Mouse (Mus musculus) midbrain, embryonic 15.5 days (tissue): ENCODE data around the gene Chrd. TPM values are rescaled to one million over a fixed set of nuclear protein-coding genes. Genes with fewer than 3 reads are reported as not detected.

Experiments
- ATAC-seq: fragments of 200-750 bp; cut with Nextera tagmentation; replicated peaks from 2 replicates; pipeline ENCODE4 v1.8.0; 2017; ENCODE audit warnings: moderate TSS enrichment
- H3K27ac ChIP-seq: fragments of 300-500 bp; sonication (generic); 2 replicates; pipeline ENCODE4 v1.5.1; 2015; ENCODE audit warnings: mild to moderate bottlenecking, inconsistent platforms
- H3K27me3 ChIP-seq: fragments of 300-500 bp; sonication (generic); replicated peaks from 2 replicates; pipeline ENCODE4 v1.6.1; 2015; ENCODE audit warnings: inconsistent platforms
- H3K36me3 ChIP-seq: fragments of 300-500 bp; sonication (generic); replicated peaks from 2 replicates; pipeline ENCODE4 v1.6.1; 2015; ENCODE audit warnings: inconsistent platforms
- H3K4me1 ChIP-seq: fragments of 300-500 bp; sonication (generic); 2 replicates; pipeline ENCODE4 v1.6.1; 2015; ENCODE audit warnings: inconsistent platforms
- H3K4me2 ChIP-seq: fragments of 300-500 bp; sonication (generic); 2 replicates; pipeline ENCODE4 v1.6.1; 2015; ENCODE audit warnings: inconsistent platforms, mild to moderate bottlenecking, moderate library complexity
- H3K4me3 ChIP-seq: fragments of 300-500 bp; sonication (generic); 2 replicates; pipeline ENCODE4 v1.5.1; 2015; ENCODE audit warnings: mild to moderate bottlenecking, inconsistent platforms
- H3K9ac ChIP-seq: fragments of 300-500 bp; sonication (generic); 2 replicates; pipeline ENCODE4 v1.6.1; 2015; ENCODE audit warnings: mild to moderate bottlenecking, inconsistent platforms
- H3K9me3 ChIP-seq: fragments of 300-500 bp; sonication (generic); 2 replicates; pipeline ENCODE4 v1.6.1; 2016; ENCODE audit warnings: inconsistent platforms
- WGBS: fragments of 180-500 bp; shearing (Covaris S2); methylation state at CpG from one replicate; pipeline ENCODE4 v1.1.7; 2015; ENCODE audit warnings: mixed read lengths; 5-methylcytosine and 5-hydroxymethylcytosine counted together
- polyA plus RNA-seq: library from polyadenylated mRNA; unstranded; fragments of >200 nt; fragmentation: Nextera tagmentation; extraction: Ambion mirVana; gene quantifications from 2 replicates; pipeline ENCODE4 v1.2.1, GENCODE M21; 2015

Chrd gene
- polyA plus RNA-seq, 1 experiment from 2014 or later = 5.7 TPM

DNA sequence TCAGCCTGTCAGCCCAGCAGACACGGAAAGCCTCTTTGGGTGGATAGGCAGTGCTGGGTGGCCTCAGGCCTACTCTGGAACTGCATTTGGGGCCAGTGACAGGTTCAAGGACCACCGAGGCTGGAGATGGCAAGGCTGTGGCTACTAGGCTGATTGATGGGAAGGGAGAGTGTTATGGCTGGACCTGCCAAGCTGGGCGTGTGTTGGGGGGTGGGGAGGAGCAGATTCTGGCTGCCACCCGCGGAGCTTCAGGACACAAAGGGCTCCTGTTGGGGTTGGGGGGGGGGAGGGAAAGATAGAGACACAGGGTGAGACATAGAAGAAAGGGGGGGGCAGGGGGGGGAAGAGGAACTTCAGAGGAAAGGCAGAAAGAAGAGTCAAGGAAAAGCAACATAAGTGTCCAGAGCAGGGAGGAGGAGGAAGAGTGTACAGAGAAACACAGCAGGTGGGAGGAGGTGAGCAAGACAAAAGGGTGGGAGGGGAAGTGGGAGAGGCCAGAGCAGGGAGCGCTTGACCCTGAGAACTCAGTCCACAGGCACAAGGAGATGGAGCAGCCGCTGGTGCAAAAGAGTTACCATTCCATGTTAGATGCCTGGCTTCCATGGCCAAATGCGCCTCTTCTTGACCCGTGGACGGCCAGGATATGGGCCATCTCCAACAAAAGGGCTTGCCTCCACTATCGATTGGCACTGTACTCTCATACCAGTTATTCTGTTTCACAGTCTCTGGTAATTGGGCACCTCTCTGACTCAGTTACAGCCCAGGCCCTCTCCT, 18.4 kb upstream of the Chrd start:
- H3K9me3 ChIP-seq = no peaks in the 10 kb centered on the region
- WGBS = 24% methylated on average over 11 of the region's 11 CpGs
- peaks cover 45% of the 10 kb centered on the region for H3K4me1 ChIP-seq
- H3K4me3 ChIP-seq = peak overlapping the region; percentile 70
- peaks cover 7% of the 10 kb centered on the region; the same call in 1 of the 2 replicates for H3K36me3 ChIP-seq
- no peak for ATAC-seq
- H3K4me2 ChIP-seq = peak overlapping the region; percentile 98
- no peaks in the 10 kb centered on the region for H3K27me3 ChIP-seq
- peak overlapping the region; percentile 7; the same call in 1 of the 2 replicates for H3K9ac ChIP-seq
- no peak overlapping the region for H3K27ac ChIP-seq

DNA sequence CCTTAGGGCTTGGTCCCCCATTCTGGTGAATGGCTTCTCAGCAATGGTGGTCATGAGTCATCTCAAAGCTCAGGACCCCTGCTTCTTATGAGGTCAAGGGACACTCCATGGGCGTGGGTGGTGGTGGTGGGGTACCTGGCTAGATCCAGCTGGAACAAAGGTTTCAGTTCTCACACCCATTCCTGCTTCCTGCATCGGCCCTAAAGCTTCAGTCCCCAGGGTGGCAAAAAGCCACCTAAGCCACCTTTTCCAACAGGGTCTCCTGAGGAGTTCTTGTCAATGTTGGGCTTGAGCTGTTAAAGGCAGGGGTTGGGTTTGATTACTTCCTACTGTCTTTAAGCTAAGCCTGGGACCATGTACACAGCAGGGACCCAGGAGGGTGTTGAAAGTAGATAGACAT, 17.8 kb upstream of the Chrd start:
- Histone ChIP-seq H3K27me3 (no peaks in the 10 kb centered on the region), H3K9me3 (no peaks in the 10 kb centered on the region), H3K4me2 (peak overlapping the region; percentile 98), H3K4me3 (peak overlapping the region; percentile 70), H3K27ac (no peak overlapping the region), H3K4me1 (peaks cover 43% of the 10 kb centered on the region), H3K9ac (peak overlapping the region; percentile 67), H3K36me3 (peaks cover 7% of the 10 kb centered on the region; the same call in 1 of the 2 replicates)
- no peak for ATAC-seq
- WGBS = 64% methylated on average over 2 of the region's 2 CpGs

DNA sequence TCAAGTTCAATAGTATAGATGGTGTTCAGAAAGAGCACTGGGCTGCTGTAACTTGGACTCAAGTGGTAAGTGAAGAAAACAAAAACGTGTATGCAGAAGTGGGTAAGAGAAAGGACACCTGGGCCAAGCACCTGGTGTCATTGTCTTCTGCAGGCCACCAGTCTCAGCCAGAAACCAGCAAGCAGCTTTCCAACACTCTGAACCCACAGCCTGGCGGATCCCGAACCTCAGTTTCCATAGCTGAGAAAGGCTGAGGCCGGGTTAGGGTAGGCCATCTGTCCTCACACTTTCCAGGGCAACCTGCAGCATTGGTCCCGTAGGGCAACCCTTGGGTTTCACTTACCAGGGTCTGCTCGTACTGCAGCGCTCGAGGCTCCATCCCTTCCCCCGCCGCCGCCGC, 17.4 kb upstream of the Chrd start:
- Histone ChIP-seq H3K36me3 (peaks cover 7% of the 10 kb centered on the region; the same call in 1 of the 2 replicates), H3K27ac (peak overlapping the region; percentile 90), H3K9ac (peak overlapping the region; percentile 67), H3K4me3 (peak overlapping the region; percentile 70), H3K9me3 (no peaks in the 10 kb centered on the region), H3K27me3 (no peaks in the 10 kb centered on the region), H3K4me2 (peak overlapping the region; percentile 98), H3K4me1 (peaks cover 43% of the 10 kb centered on the region)
- ATAC-seq = no peak
- WGBS = 1% methylated on average over 12 of the region's 12 CpGs

GRCm38 (mm10) chr16:20715976-20716840, 16.7 kb upstream of the Chrd start:
- peak; percentile 83 for ATAC-seq
- Histone ChIP-seq H3K4me1 (peaks cover 43% of the 10 kb centered on the region), H3K27me3 (no peaks in the 10 kb centered on the region), H3K4me2 (peak overlapping the region; percentile 98), H3K9ac (peak overlapping the region; percentile 67), H3K27ac (peak overlapping the region; percentile 90), H3K4me3 (peak overlapping the region; percentile 70), H3K36me3 (peaks cover 7% of the 10 kb centered on the region; the same call in 1 of the 2 replicates), H3K9me3 (no peaks in the 10 kb centered on the region)
- WGBS = under 1% methylated on average over 64 of the region's 68 CpGs

- Histone ChIP-seq H3K4me1 (peaks cover 43% of the 10 kb centered on the region), H3K27me3 (no peaks in the 10 kb centered on the region), H3K4me2 (peak overlapping the region; percentile 98), H3K9ac (peak overlapping the region; percentile 67), H3K36me3 (peaks cover 8% of the 10 kb centered on the region; the same call in 1 of the 2 replicates), H3K27ac (peak overlapping the region; percentile 90), H3K9me3 (no peaks in the 10 kb centered on the region), H3K4me3 (peak overlapping the region; percentile 70)
- peak; percentile 40 for ATAC-seq
- 1% methylated on average over 8 of the region's 8 CpGs for WGBS
These were observed 16.1 kb upstream of the Chrd start for GRCm38 (mm10) chr16:20716841-20717180.

DNA sequence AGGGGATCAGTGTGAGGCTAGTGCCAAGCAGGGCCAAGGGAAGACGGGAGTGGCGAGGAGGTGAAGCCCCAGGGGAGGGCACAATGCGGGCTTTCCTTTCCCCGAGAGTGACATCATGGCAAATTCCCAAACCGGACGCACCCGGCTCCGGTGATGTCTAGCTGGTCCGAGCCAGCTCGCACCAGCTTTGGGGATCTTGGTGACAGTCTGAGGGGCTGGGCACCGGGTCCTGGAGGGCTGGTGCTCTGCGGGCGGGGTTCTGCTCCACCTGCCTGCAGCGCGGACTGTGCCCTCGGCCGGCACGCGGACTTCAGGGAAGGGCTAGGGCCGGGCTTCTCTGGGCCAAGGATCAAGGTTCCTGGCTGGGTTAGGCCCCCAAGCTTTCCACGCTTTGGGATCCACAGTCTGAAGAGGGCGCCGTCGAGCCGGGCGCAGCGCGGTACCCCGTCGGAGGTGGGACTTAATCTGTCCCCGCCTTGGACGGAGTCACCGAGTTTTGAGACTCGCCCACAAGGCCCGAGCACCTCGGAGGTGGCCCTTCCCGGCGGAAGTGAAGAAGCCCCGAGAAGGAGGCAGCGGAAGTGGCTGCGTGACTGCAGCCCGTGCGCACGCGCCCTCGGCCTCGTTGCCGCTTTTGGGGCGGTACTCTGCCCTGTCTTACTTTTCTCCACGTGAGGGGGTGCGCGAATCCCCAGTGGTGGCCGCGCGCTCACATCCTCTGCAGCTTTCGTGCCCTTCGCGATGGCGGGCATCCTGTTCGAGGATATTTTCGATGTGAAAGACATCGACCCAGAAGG, 15.5 kb upstream of the Chrd start, which contains the start of the genes Polr2h and Clcn2:
Polr2h (plus strand) TSS at position 485 of the 797 bp plus-strand sequence.
Clcn2 (minus strand) TSS at position 566 of the 797 bp plus-strand sequence.
- Histone ChIP-seq H3K36me3 (peaks cover 9% of the 10 kb centered on the region; the same call in 1 of the 2 replicates), H3K4me3 (peak within 1 kb of the TSS; percentile 70), H3K27ac (peak within 1 kb of the TSS; percentile 90), H3K9ac (peak within 1 kb of the TSS; percentile 67), H3K9me3 (no peaks in the 10 kb centered on the region), H3K4me1 (peaks cover 43% of the 10 kb centered on the region), H3K4me2 (peak within 1 kb of the TSS; percentile 98), H3K27me3 (no peaks in the 10 kb centered on the region)
- WGBS = under 1% methylated on average over 62 of the region's 62 CpGs
- ATAC-seq = peak; percentile 88

GRCm38 (mm10) chr16:20717978-20718670, 14.8 kb upstream of the Chrd start:
- 2% methylated on average over 18 of the region's 18 CpGs for WGBS
- Histone ChIP-seq H3K4me3 (peak overlapping the region; percentile 70), H3K36me3 (peaks cover 11% of the 10 kb centered on the region; the same call in 1 of the 2 replicates), H3K4me1 (peaks cover 43% of the 10 kb centered on the region), H3K27ac (peak overlapping the region; percentile 90), H3K4me2 (peak overlapping the region; percentile 98), H3K27me3 (no peaks in the 10 kb centered on the region), H3K9ac (peak overlapping the region; percentile 67), H3K9me3 (no peaks in the 10 kb centered on the region)
- ATAC-seq = peak; percentile 2; the same call in 1 of the 2 replicates

DNA sequence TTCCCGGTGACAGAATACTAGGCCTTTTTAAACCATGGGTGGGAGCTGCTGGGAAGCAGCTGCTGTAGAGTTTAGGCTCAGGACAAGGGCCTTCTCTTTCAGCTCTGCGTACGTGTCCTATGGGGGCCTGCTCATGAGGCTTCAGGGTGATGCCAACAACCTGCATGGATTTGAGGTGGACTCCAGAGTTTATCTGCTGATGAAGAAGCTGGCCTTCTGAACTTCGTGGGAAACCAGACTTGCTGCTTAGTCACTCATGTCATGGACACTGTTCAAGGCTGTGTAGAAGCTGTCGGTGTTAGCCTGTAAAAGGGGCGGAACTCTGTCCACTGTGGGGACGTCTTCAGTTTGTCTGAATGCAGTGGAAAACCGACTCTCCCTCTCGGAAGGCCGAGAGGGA, 11.1 kb upstream of the Chrd start:
- no peak overlapping the region for H3K4me2 ChIP-seq
- H3K9ac ChIP-seq = no peak overlapping the region
- WGBS = 90% methylated on average over 10 of the region's 10 CpGs
- no peaks in the 10 kb centered on the region for H3K9me3 ChIP-seq
- peaks cover 11% of the 10 kb centered on the region; the same call in 1 of the 2 replicates for H3K36me3 ChIP-seq
- H3K27me3 ChIP-seq = no peaks in the 10 kb centered on the region
- H3K4me3 ChIP-seq = no peak overlapping the region
- peaks cover 14% of the 10 kb centered on the region for H3K4me1 ChIP-seq
- no peak overlapping the region for H3K27ac ChIP-seq
- no peak for ATAC-seq

DNA sequence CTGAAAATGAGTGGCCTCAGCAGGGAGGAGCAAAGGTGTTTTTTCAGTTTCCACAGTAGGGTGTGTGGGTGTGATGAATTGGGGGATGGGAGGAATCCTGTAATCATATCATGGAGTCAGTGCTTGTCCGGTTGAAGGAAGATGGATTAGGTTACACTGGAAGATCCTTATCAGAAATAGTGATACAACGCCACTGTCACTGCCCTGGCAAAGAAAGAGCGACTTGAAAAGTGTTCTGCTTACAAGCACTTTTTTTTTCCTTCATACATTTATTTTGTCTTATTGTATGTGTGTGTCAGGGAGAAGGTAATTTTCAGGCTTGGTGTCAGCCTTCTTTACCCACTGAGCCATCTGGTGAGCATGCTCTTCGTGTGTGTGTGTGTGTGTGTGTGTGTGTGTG, 10.2 kb upstream of the Chrd start:
- 90% methylated on average over 4 of the region's 4 CpGs for whole genome bisulfite sequencing
- H3K36me3 ChIP-seq = peaks cover 11% of the 10 kb centered on the region; the same call in 1 of the 2 replicates
- H3K4me1 ChIP-seq = peaks cover 10% of the 10 kb centered on the region
- no peaks in the 10 kb centered on the region for H3K27me3 ChIP-seq
- H3K9me3 ChIP-seq = no peaks in the 10 kb centered on the region
- no peak for ATAC-seq
- no peak overlapping the region for H3K9ac ChIP-seq
- H3K4me3 ChIP-seq = no peak overlapping the region
- no peak overlapping the region for H3K27ac ChIP-seq
- no peak overlapping the region for H3K4me2 ChIP-seq

DNA sequence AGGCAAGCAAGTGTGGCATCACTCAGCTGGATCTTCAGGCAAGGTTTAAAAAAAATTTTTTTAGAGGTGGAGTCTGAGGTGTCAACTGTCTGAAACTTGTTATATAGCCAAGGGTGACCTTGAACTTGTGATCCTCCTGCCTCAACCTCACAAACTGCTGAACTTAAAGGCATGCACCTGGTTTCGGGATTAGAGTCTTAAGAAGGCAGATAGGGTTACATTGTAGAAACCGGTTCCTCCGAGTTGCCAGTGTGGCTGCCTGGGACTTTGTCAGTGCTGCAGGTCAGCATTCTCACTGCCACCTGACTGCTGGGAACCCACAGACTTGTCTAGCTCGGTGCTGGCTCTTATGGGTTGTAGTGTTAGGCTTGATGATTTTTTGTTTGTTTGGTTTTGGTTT, 9.7 kb upstream of the Chrd start:
- Histone ChIP-seq H3K27ac (no peak overlapping the region), H3K9ac (no peak overlapping the region), H3K36me3 (peaks cover 11% of the 10 kb centered on the region; the same call in 1 of the 2 replicates), H3K4me2 (no peak overlapping the region), H3K27me3 (no peaks in the 10 kb centered on the region), H3K4me3 (no peak overlapping the region), H3K4me1 (peaks cover 7% of the 10 kb centered on the region), H3K9me3 (no peaks in the 10 kb centered on the region)
- no peak for ATAC-seq
- whole genome bisulfite sequencing = 74% methylated on average over 4 of the region's 4 CpGs

- Histone ChIP-seq H3K4me1 (no peaks in the 10 kb centered on the region), H3K27ac (no peak overlapping the region), H3K9me3 (no peaks in the 10 kb centered on the region), H3K4me3 (no peak overlapping the region), H3K36me3 (peaks cover 11% of the 10 kb centered on the region; the same call in 1 of the 2 replicates), H3K9ac (no peak overlapping the region), H3K27me3 (no peaks in the 10 kb centered on the region), H3K4me2 (no peak overlapping the region)
- ATAC-seq = peak; percentile 67
- 41% methylated on average over 5 of the region's 5 CpGs for WGBS
These were observed 8.6 kb upstream of the Chrd start for GRCm38 (mm10) chr16:20724338-20724748.
